Mouse (Mus musculus): ENCODE measurements around the gene Trim28. TPM values are rescaled to one million over a fixed set of nuclear protein-coding genes. Genes with fewer than 3 reads are reported as not detected.

The Trim28 gene
- total and polyA plus RNA-seq, 3 experiments: 104 to 1,160 (median 702) TPM

DNA sequence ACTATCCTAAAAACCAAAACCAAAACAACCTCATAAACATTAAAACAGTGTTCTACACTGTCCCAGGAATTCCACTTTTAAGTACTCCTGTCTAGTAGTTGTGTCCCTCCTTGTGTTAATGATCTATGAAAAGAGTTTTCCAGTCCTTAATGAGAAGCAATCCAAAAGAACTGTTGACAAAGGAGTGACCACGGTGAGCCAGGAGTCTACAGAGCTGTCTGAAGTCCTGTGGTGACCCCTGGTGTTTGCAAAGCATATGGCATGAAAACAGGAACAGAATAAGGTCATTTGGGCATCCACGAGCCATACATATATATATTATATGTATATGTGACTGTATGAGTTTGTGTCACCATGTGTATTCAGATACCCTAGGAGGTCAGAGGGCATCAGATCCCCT, 47.2 kb downstream of the Trim28 start:
- H3K27ac ChIP-seq (ENCODE audit: control insufficient read depth, low read depth, low read length): no peak overlapping the region
- no peaks in the 10 kb centered on the region for H3K27me3 ChIP-seq (ENCODE audit: control insufficient read depth in 1 of 2, insufficient read depth in 2 of 2, low read length in 2 of 2)
- H3K9me3 ChIP-seq (replicated peaks; ENCODE audit: insufficient read depth, low read length): no peaks in the 10 kb centered on the region
- H3K4me3 ChIP-seq (ENCODE audit: control insufficient read depth in 1 of 2, insufficient read depth in 1 of 2, low read depth in 2 of 2, low read length in 2 of 2): no peak overlapping the region
- H3K4me1 ChIP-seq (ENCODE audit: control insufficient read depth in 1 of 2, insufficient read depth in 2 of 2, low read length in 2 of 2): no peaks in the 10 kb centered on the region
- no peak overlapping the region for H3K9ac ChIP-seq (ENCODE audit: control insufficient read depth, low read depth, low read length, poor library complexity, severe bottlenecking)
- no peaks in the 10 kb centered on the region for H3K79me2 ChIP-seq (ENCODE audit: control insufficient read depth, insufficient read depth, low read length, poor library complexity)
- TF ChIP-seq CTCF (IDR thresholded peaks at IDR 0.05 in 2 of 3, conservative IDR thresholded peaks at IDR 0.05 in 1 of 3; ENCODE audit: control insufficient read depth in 1 of 3, insufficient read depth in 1 of 3, low read depth in 2 of 3, low read length in 3 of 3, poor library complexity in 1 of 3, severe bottlenecking in 1 of 3) (peak; percentile 70 to 87 (median 73)), ZC3H11A (IDR thresholded peaks at IDR 0.05; ENCODE audit: low read depth, low read length) (peak; percentile 89), MYC (IDR thresholded peaks at IDR 0.05; ENCODE audit: low read depth, low read length) (no peak), SMC3 (IDR thresholded peaks at IDR 0.05; ENCODE audit: low read depth, low read length) (peak; percentile 87), RAD21 (IDR thresholded peaks at IDR 0.05; ENCODE audit: low read depth, low read length) (peak; percentile 95), JUND (IDR thresholded peaks at IDR 0.05; ENCODE audit: low read depth, low read length) (no peak), ZMIZ1 (IDR thresholded peaks at IDR 0.05; ENCODE audit: low read depth, low read length) (no peak), MAFK (IDR thresholded peaks at IDR 0.05; ENCODE audit: borderline replicate concordance, low read depth, low read length) (no peak), BHLHE40 (IDR thresholded peaks at IDR 0.05; ENCODE audit: borderline replicate concordance, low read depth, low read length) (no peak), ELF1 (IDR thresholded peaks at IDR 0.05; ENCODE audit: low read depth, low read length) (no peak), CHD2 (IDR thresholded peaks at IDR 0.05; ENCODE audit: low read length) (no peak), SIN3A (IDR thresholded peaks at IDR 0.05; ENCODE audit: low read length) (0 out of 2 replicates have a peak, but pooled peaks have one; percentile 26)
- peak; percentile 81 for DNase-seq (ENCODE audit: low read depth, low spot score)
- H3K36me3 ChIP-seq (ENCODE audit: control insufficient read depth in 1 of 2, insufficient read depth in 2 of 2, low read length in 2 of 2): no peaks in the 10 kb centered on the region

DNA sequence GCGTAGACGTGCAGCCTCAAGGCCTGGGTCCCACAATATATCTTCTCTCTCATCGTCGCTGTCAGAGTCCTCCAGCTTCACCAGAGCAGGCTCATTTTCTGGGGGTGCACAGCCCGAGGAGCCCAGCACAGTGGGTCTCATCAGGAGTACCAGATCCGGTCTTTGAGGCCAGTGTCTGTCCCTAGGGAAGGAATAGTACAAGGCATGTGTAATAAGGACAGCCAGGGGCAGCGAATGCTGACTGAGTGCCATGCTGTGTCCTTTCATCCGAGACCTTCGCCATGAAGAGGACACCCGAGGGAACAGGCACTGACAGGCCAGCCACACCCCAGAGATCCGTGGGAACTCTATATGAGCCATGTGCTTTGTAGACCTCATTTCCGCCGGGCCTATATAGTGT, 54.1 kb downstream of the Trim28 start:
- no peaks in the 10 kb centered on the region for H3K9me3 ChIP-seq (replicated peaks; ENCODE audit: insufficient read depth, low read length)
- no peak for TF ChIP-seq CHD2 (IDR thresholded peaks at IDR 0.05; ENCODE audit: low read length)
- TF ChIP-seq SIN3A (IDR thresholded peaks at IDR 0.05; ENCODE audit: low read length): no peak
- TF ChIP-seq HCFC1 (IDR thresholded peaks at IDR 0.05; ENCODE audit: low read depth, low read length): no peak
- TF ChIP-seq MAFK (IDR thresholded peaks at IDR 0.05; ENCODE audit: borderline replicate concordance, low read depth, low read length): no peak
- no peak for TF ChIP-seq E2F4 (IDR thresholded peaks at IDR 0.05; ENCODE audit: borderline replicate concordance, low read depth, low read length)
- TF ChIP-seq CTCF (IDR thresholded peaks at IDR 0.05 in 2 of 3, conservative IDR thresholded peaks at IDR 0.05 in 1 of 3; ENCODE audit: control insufficient read depth in 1 of 3, insufficient read depth in 1 of 3, low read depth in 2 of 3, low read length in 3 of 3, poor library complexity in 1 of 3, severe bottlenecking in 1 of 3): no peak
- no peak for TF ChIP-seq KAT2A (conservative IDR thresholded peaks at IDR 0.05; ENCODE audit: low read depth, low read length)
- TF ChIP-seq RAD21 (IDR thresholded peaks at IDR 0.05; ENCODE audit: low read depth, low read length): no peak
- no peak for TF ChIP-seq GABPA (IDR thresholded peaks at IDR 0.05; ENCODE audit: low read depth, low read length)
- no peak for TF ChIP-seq MYC (IDR thresholded peaks at IDR 0.05; ENCODE audit: low read depth, low read length)
- no peak for TF ChIP-seq TBP (IDR thresholded peaks at IDR 0.05; ENCODE audit: low read depth, low read length)
- TF ChIP-seq ETS1 (IDR thresholded peaks at IDR 0.05; ENCODE audit: low read depth, low read length): no peak
- no peak for TF ChIP-seq EP300 (IDR thresholded peaks at IDR 0.05; ENCODE audit: low read depth in 1 of 2, low read length in 2 of 2)
- no peak overlapping the region for H3K9ac ChIP-seq (ENCODE audit: control insufficient read depth, low read depth, low read length, poor library complexity, severe bottlenecking)
- peaks cover 0 to 2% of the 10 kb centered on the region in 2 experiments; a peak in 1 of 4 replicates for H3K36me3 ChIP-seq (ENCODE audit: control insufficient read depth in 1 of 2, insufficient read depth in 2 of 2, low read length in 2 of 2)
- DNase-seq (ENCODE audit: low read depth, low spot score): no peak
- H3K27me3 ChIP-seq (ENCODE audit: control insufficient read depth in 1 of 2, insufficient read depth in 2 of 2, low read length in 2 of 2): no peaks in the 10 kb centered on the region
- H3K79me2 ChIP-seq (ENCODE audit: control insufficient read depth, insufficient read depth, low read length, poor library complexity): no peaks in the 10 kb centered on the region; the same call in 1 of the 2 replicates
- no peak overlapping the region for H3K4me3 ChIP-seq (ENCODE audit: control insufficient read depth in 1 of 2, insufficient read depth in 1 of 2, low read depth in 2 of 2, low read length in 2 of 2)
- peaks cover 4% of the 10 kb centered on the region in 2 experiments; a peak in 3 of 4 replicates for H3K4me1 ChIP-seq (ENCODE audit: control insufficient read depth in 1 of 2, insufficient read depth in 2 of 2, low read length in 2 of 2)
- no peak overlapping the region for H3K27ac ChIP-seq (ENCODE audit: control insufficient read depth, low read depth, low read length)

All from MEL (cell line).